Comparison of ENCODE assay signal across 21 mouse cellular contexts in the genomic region with DNA sequence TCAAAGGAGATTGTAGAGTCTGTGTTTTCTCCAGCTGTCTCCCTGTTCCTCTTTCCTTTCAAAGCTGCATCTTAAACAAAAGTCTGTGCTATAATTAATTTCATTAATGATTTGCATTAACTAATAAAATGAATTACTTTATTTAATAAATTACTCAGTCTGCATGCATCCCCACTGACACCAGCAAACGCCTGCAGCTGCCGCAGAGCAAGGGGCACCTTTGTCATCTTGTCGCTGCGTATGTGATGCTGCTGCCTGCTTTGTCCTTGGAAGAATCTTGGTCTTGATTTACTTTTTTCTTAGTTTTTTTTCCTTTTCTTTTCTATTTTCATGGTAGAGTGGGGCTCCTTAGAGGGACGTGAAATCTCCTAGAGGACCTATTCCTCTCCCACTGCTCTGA. TPM values are rescaled to one million over a fixed set of nuclear protein-coding genes. Genes with fewer than 3 reads are reported as not detected.
DNase-seq lines count a peak whose midpoint lies in the region; ATAC-seq and TF ChIP-seq lines count a peak whose summit lies in the region.
"Had no signal": no experiment of that assay in that cellular context is flagged by ENCODE, and none has a peak within 500 bp of the region (broad histone marks: within the 10 kb centered on the region; RNA-seq: fewer than 3 reads in every experiment).

No protein-coding gene starts in this region.

- peaks cover 9% of the 10 kb centered on the region; the same call in 1 of the 2 replicates for H3K4me1 ChIP-seq in hindbrain, embryonic 13.5 days (replicated peaks)
- no peaks in the 10 kb centered on the region for H3K4me1 ChIP-seq in hindbrain, postnatal 0 days (ENCODE audit: insufficient read depth, low read length)
- H3K4me1 ChIP-seq in midbrain, embryonic 11.5 days (ENCODE audit: control insufficient read depth, insufficient read depth, low read length) = no peaks in the 10 kb centered on the region
- no peaks in the 10 kb centered on the region for H3K4me1 ChIP-seq in midbrain, postnatal 0 days (ENCODE audit: insufficient read depth, low read length)
- H3K4me1 ChIP-seq in neural tube, embryonic 12.5 days = no peaks in the 10 kb centered on the region; the same call in 1 of the 2 replicates
- no peaks in the 10 kb centered on the region for H3K4me1 ChIP-seq in neural tube, embryonic 15.5 days
- H3K4me1 ChIP-seq: embryonic facial prominence, embryonic 13.5 days had no signal

- no peak for ATAC-seq in hindbrain, embryonic 13.5 days (ENCODE audit: low FRiP score)
- no peak for ATAC-seq in hindbrain, postnatal 0 days
- peak; percentile 41; the same call in 1 of the 2 replicates for ATAC-seq in midbrain, embryonic 11.5 days (ENCODE audit: low FRiP score)
- ATAC-seq in midbrain, postnatal 0 days (ENCODE audit: low FRiP score) = no peak
- ATAC-seq in neural tube, embryonic 12.5 days (ENCODE audit: low FRiP score, low read depth) = peak; percentile 53; the same call in 1 of the 2 replicates
- ATAC-seq in neural tube, embryonic 15.5 days (ENCODE audit: low FRiP score) = no peak
- ATAC-seq: activated CD4-positive, CD25-positive, alpha-beta regulatory T cell, adult 4 months; forebrain, embryonic 16.5 days; inflammation-experienced regulatory T-cells, adult 6 months; Patski had no signal

- no peak for DNase-seq in hindbrain, postnatal 0 days (ENCODE audit: low spot score)
- DNase-seq in midbrain, embryonic 11.5 days (ENCODE audit: low spot score, missing footprints) = no peak
- no peak for DNase-seq in midbrain, postnatal 0 days (ENCODE audit: low spot score)
- DNase-seq: adrenal gland, postnatal 14 days; cerebellum, adult 18-20 months; cerebellum, adult 9-11 months; cerebellum, postnatal 36 days; gastrocnemius, postnatal 10 days; heart, adult 18-20 months; heart, postnatal 10 days; heart, postnatal 4 days had no signal

- 50% methylated on average over 5 of the region's 5 CpGs for WGBS in hindbrain, embryonic 13.5 days
- WGBS in hindbrain, postnatal 0 days = 58% methylated on average over 5 of the region's 5 CpGs
- 86% methylated on average over 5 of the region's 5 CpGs for WGBS in midbrain, embryonic 11.5 days
- WGBS in midbrain, postnatal 0 days = 77% methylated on average over 5 of the region's 5 CpGs
- whole genome bisulfite sequencing in neural tube, embryonic 12.5 days = 43% methylated on average over 5 of the region's 5 CpGs
- WGBS in neural tube, embryonic 15.5 days = 33% methylated on average over 5 of the region's 5 CpGs

- H3K4me3 ChIP-seq in hindbrain, embryonic 13.5 days = no peak overlapping the region
- no peak overlapping the region for H3K4me3 ChIP-seq in hindbrain, postnatal 0 days (ENCODE audit: low read length)
- H3K4me3 ChIP-seq in midbrain, embryonic 11.5 days (ENCODE audit: low read depth, low read length) = no peak overlapping the region
- no peak overlapping the region for H3K4me3 ChIP-seq in midbrain, postnatal 0 days (ENCODE audit: low read depth, low read length)
- H3K4me3 ChIP-seq in neural tube, embryonic 12.5 days = no peak overlapping the region
- no peak overlapping the region for H3K4me3 ChIP-seq in neural tube, embryonic 15.5 days (replicated peaks)
- H3K4me3 ChIP-seq: embryonic facial prominence, embryonic 13.5 days; heart, embryonic 10.5 days had no signal

- peak overlapping the region; percentile 63 for H3K27ac ChIP-seq in hindbrain, embryonic 13.5 days
- no peak overlapping the region for H3K27ac ChIP-seq in hindbrain, postnatal 0 days
- no peak overlapping the region for H3K27ac ChIP-seq in midbrain, embryonic 11.5 days (ENCODE audit: low read depth, low read length)
- H3K27ac ChIP-seq in midbrain, postnatal 0 days (ENCODE audit: low read depth, low read length) = no peak overlapping the region
- no peak overlapping the region for H3K27ac ChIP-seq in neural tube, embryonic 12.5 days
- H3K27ac ChIP-seq in neural tube, embryonic 15.5 days (replicated peaks) = no peak overlapping the region
- H3K27ac ChIP-seq: embryonic facial prominence, embryonic 13.5 days; heart, embryonic 10.5 days had no signal

- no peaks in the 10 kb centered on the region for H3K9me3 ChIP-seq in hindbrain, embryonic 13.5 days
- no peaks in the 10 kb centered on the region for H3K9me3 ChIP-seq in hindbrain, postnatal 0 days (ENCODE audit: low read length)
- no peaks in the 10 kb centered on the region for H3K9me3 ChIP-seq in midbrain, embryonic 11.5 days (ENCODE audit: control insufficient read depth, low read length)
- H3K9me3 ChIP-seq in midbrain, postnatal 0 days (ENCODE audit: low read length) = no peaks in the 10 kb centered on the region
- H3K9me3 ChIP-seq in neural tube, embryonic 12.5 days = no peaks in the 10 kb centered on the region
- H3K9me3 ChIP-seq in neural tube, embryonic 15.5 days (replicated peaks) = no peaks in the 10 kb centered on the region
- H3K9me3 ChIP-seq: embryonic facial prominence, embryonic 13.5 days; heart, embryonic 10.5 days had no signal

- no peak overlapping the region for H3K4me2 ChIP-seq in hindbrain, embryonic 13.5 days
- no peak overlapping the region for H3K4me2 ChIP-seq in hindbrain, postnatal 0 days (ENCODE audit: low read depth, low read length)
- H3K4me2 ChIP-seq in midbrain, embryonic 11.5 days = no peak overlapping the region
- H3K4me2 ChIP-seq in midbrain, postnatal 0 days (ENCODE audit: low read depth, low read length, poor library complexity, severe bottlenecking) = no peak overlapping the region
- no peak overlapping the region for H3K4me2 ChIP-seq in neural tube, embryonic 12.5 days (replicated peaks)
- no peak overlapping the region for H3K4me2 ChIP-seq in neural tube, embryonic 15.5 days
- H3K4me2 ChIP-seq: embryonic facial prominence, embryonic 13.5 days had no signal

- no peak for TF ChIP-seq CTCF in hindbrain, postnatal 0 days (IDR thresholded peaks at IDR 0.05; ENCODE audit: low read depth)
- no peak for TF ChIP-seq CTCF in midbrain, postnatal 0 days (IDR thresholded peaks at IDR 0.05)

- peaks cover 23% of the 10 kb centered on the region for H3K36me3 ChIP-seq in hindbrain, embryonic 13.5 days
- peaks cover 11% of the 10 kb centered on the region for H3K36me3 ChIP-seq in hindbrain, postnatal 0 days (ENCODE audit: insufficient read depth, low read length)
- peaks cover 3% of the 10 kb centered on the region for H3K36me3 ChIP-seq in midbrain, embryonic 11.5 days (ENCODE audit: control insufficient read depth, insufficient read depth, low read length)
- 0 out of 2 replicates have a peak, but pooled peaks cover 4% of the 10 kb centered on the region for H3K36me3 ChIP-seq in midbrain, postnatal 0 days (ENCODE audit: insufficient read depth, low read length)
- peaks cover 2% of the 10 kb centered on the region; the same call in 1 of the 2 replicates for H3K36me3 ChIP-seq in neural tube, embryonic 12.5 days
- H3K36me3 ChIP-seq in neural tube, embryonic 15.5 days = peaks cover 8% of the 10 kb centered on the region

- no peaks in the 10 kb centered on the region for H3K27me3 ChIP-seq in hindbrain, embryonic 13.5 days
- no peaks in the 10 kb centered on the region for H3K27me3 ChIP-seq in hindbrain, postnatal 0 days (ENCODE audit: insufficient read depth, low read length)
- no peaks in the 10 kb centered on the region for H3K27me3 ChIP-seq in midbrain, embryonic 11.5 days (ENCODE audit: control insufficient read depth, insufficient read depth, low read length)
- H3K27me3 ChIP-seq in midbrain, postnatal 0 days (ENCODE audit: insufficient read depth, low read length) = no peaks in the 10 kb centered on the region
- H3K27me3 ChIP-seq in neural tube, embryonic 12.5 days (replicated peaks) = no peaks in the 10 kb centered on the region
- H3K27me3 ChIP-seq in neural tube, embryonic 15.5 days (replicated peaks) = no peaks in the 10 kb centered on the region
- H3K27me3 ChIP-seq: CH12.LX; embryonic facial prominence, embryonic 13.5 days; Patski had no signal

- H3K9ac ChIP-seq in hindbrain, embryonic 13.5 days = no peak overlapping the region
- no peak overlapping the region for H3K9ac ChIP-seq in hindbrain, postnatal 0 days (replicated peaks; ENCODE audit: low read length)
- H3K9ac ChIP-seq in midbrain, embryonic 11.5 days (ENCODE audit: low read length) = no peak overlapping the region
- no peak overlapping the region for H3K9ac ChIP-seq in midbrain, postnatal 0 days (replicated peaks; ENCODE audit: low read length, poor library complexity, severe bottlenecking)
- no peak overlapping the region for H3K9ac ChIP-seq in neural tube, embryonic 12.5 days
- H3K9ac ChIP-seq in neural tube, embryonic 15.5 days (replicated peaks) = no peak overlapping the region
- H3K9ac ChIP-seq: embryonic facial prominence, embryonic 13.5 days had no signal

RNA-seq across cellular contexts. Expression of a gene that starts 43.2 kb away (rescaled TPM):
- 69.6 and 72.6 TPM in 2 replicates for polyA plus RNA-seq in hindbrain, embryonic 13.5 days (2015; fragmentation: Nextera tagmentation; extraction: Ambion mirVana)
- total RNA-seq in hindbrain, postnatal 0 days (2014; rRNA removed) = 39.7 and 45.6 TPM in 2 replicates
- polyA plus RNA-seq in hindbrain, postnatal 0 days (2015; fragmentation: Nextera tagmentation; extraction: Ambion mirVana) = 45.4 and 52.4 TPM in 2 replicates
- 64.3 and 68.1 TPM in 2 replicates for polyA plus RNA-seq in midbrain, embryonic 11.5 days (2014; fragmentation: Nextera tagmentation; extraction: Ambion mirVana)
- total RNA-seq in midbrain, postnatal 0 days (2014; rRNA removed) = 50.6 and 55.4 TPM in 2 replicates
- polyA plus RNA-seq in midbrain, postnatal 0 days (2015; fragmentation: Nextera tagmentation; extraction: Ambion mirVana) = 44.0 and 47.2 TPM in 2 replicates
- 68.8 and 76.8 TPM in 2 replicates for polyA plus RNA-seq in neural tube, embryonic 12.5 days (2016; fragmentation: Nextera tagmentation; extraction: Ambion mirVana)
- polyA plus RNA-seq in neural tube, embryonic 15.5 days (2015; fragmentation: Nextera tagmentation; extraction: Ambion mirVana) = 66.9 and 71.5 TPM in 2 replicates

Comparison
In these comparisons a context has a peak if more than half of its experiments do, and no peak if none do; other contexts are left out.
1. ATAC-seq: peak in midbrain, embryonic 11.5 days (single experiment) and neural tube, embryonic 12.5 days (single experiment); none in hindbrain, embryonic 13.5 days (single experiment), hindbrain, postnatal 0 days (single experiment), midbrain, postnatal 0 days (single experiment) and neural tube, embryonic 15.5 days (single experiment).